Mouse (Mus musculus) heart, embryonic 11.5 days (tissue): ENCODE measurements around the gene Mybbp1a. TPM values are rescaled to one million over a fixed set of nuclear protein-coding genes. Genes with fewer than 3 reads are reported as not detected.

Source experiments
- ATAC-seq: fragments of 200-750 bp; cut with Nextera tagmentation; replicated peaks from 2 replicates; pipeline ENCODE4 v1.8.0; 2017; ENCODE audit warnings: moderate library complexity; ENCODE audit not compliant: insufficient number of reproducible peaks, low FRiP score, low TSS enrichment
- H3K27ac ChIP-seq: fragments of 300-500 bp; sonication (generic); 2 replicates; pipeline ENCODE4 v1.5.1; 2014; ENCODE audit warnings: mild to moderate bottlenecking, low read depth, low read length
- H3K27me3 ChIP-seq: fragments of 300-500 bp; sonication (generic); 2 replicates; pipeline ENCODE4 v1.6.1; 2014; ENCODE audit warnings: mild to moderate bottlenecking, low read length, mixed read lengths; ENCODE audit not compliant: control insufficient read depth, insufficient read depth
- H3K36me3 ChIP-seq: fragments of 300-500 bp; sonication (generic); 2 replicates; pipeline ENCODE4 v1.6.1; 2014; ENCODE audit warnings: mild to moderate bottlenecking, low read length, moderate library complexity, mixed read lengths; ENCODE audit not compliant: control insufficient read depth, insufficient read depth
- H3K4me1 ChIP-seq: fragments of 300-500 bp; sonication (generic); 2 replicates; pipeline ENCODE4 v1.6.1; 2014; ENCODE audit warnings: low read length; ENCODE audit not compliant: control insufficient read depth, insufficient read depth
- H3K4me2 ChIP-seq: fragments of 300-500 bp; sonication (generic); 2 replicates; pipeline ENCODE4 v1.6.1; 2014; ENCODE audit warnings: mild to moderate bottlenecking, moderate library complexity
- H3K4me3 ChIP-seq: fragments of 300-500 bp; sonication (generic); 2 replicates; pipeline ENCODE4 v1.5.1; 2014; ENCODE audit warnings: low read depth, low read length
- H3K9ac ChIP-seq: fragments of 300-500 bp; sonication (generic); 2 replicates; pipeline ENCODE4 v1.6.1; 2014; ENCODE audit warnings: mild to moderate bottlenecking, low read depth, low read length, moderate library complexity
- H3K9me3 ChIP-seq: fragments of 300-500 bp; sonication (generic); replicated peaks from 2 replicates; pipeline ENCODE4 v1.6.1; 2016; ENCODE audit warnings: low read length; ENCODE audit not compliant: control insufficient read depth
- WGBS: fragments of 180-500 bp; shearing (Covaris S2); extraction: QIAGEN DNeasy Blood & Tissue Kit; methylation state at CpG from one replicate; pipeline ENCODE4 v1.1.7; 2014; ENCODE audit not compliant: insufficient replicate concordance; 5-methylcytosine and 5-hydroxymethylcytosine counted together
- polyA plus RNA-seq: library from polyadenylated mRNA; unstranded; fragments of >200 nt; fragmentation: Nextera tagmentation; extraction: Ambion mirVana; gene quantifications from 2 replicates; pipeline ENCODE4 v1.2.1, GENCODE M21; 2014

Mybbp1a gene
- polyA plus RNA-seq, 1 experiment from 2014 or later = 93.8 TPM

DNA sequence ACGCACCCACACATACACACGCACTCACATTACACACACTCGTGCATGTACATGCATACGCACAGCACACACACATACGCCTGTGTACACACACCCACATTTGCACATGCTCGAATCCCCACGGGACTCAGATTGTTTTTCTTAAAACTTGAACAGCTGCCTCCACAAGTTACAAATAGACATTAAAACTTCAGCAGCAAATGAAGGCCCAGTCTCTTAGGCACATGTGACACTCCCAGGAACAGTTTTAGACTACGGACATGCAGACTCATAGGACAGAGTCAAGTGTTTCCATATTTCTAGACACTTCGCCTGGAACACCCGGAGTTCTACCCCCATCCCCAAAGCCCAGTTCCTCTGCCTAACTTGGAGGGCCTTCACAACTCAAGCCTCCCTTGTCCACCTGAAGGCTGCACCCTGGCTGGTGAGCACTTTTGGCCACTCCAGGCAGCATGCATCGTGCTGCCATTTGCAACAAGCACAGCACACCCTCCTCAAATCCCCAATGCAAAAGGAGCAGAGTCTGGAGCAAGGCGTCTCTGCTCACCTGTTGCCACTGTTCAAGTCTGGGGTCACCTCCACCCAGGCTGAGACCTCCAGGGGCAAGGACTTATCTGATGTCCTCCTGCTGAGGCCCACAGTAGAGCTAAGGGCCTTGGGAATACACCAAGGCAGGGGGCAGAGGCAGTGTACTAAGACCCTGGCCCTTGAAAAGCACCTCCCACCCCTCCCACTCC lies 31.3 kb upstream of the Mybbp1a start:
- no peak for ATAC-seq
- no peaks in the 10 kb centered on the region for H3K9me3 ChIP-seq
- peak overlapping the region; percentile 91 for H3K9ac ChIP-seq
- H3K4me2 ChIP-seq = peak overlapping the region; percentile 91
- peak overlapping the region; percentile 94 for H3K27ac ChIP-seq
- H3K4me3 ChIP-seq = peak overlapping the region; percentile 97
- WGBS = 47% methylated on average over 12 of the region's 12 CpGs
- no peaks in the 10 kb centered on the region for H3K27me3 ChIP-seq
- H3K4me1 ChIP-seq = peaks cover 74% of the 10 kb centered on the region
- no peaks in the 10 kb centered on the region for H3K36me3 ChIP-seq

GRCm38 (mm10) chr11:72410521-72411092 lies 30.5 kb upstream of the Mybbp1a start:
- Histone ChIP-seq H3K4me3 (peak overlapping the region; percentile 97), H3K9me3 (no peaks in the 10 kb centered on the region), H3K27ac (peak overlapping the region; percentile 94), H3K4me2 (peak overlapping the region; percentile 91), H3K9ac (peak overlapping the region; percentile 91), H3K27me3 (no peaks in the 10 kb centered on the region), H3K36me3 (no peaks in the 10 kb centered on the region), H3K4me1 (peaks cover 76% of the 10 kb centered on the region)
- WGBS = under 1% methylated on average over 25 of the region's 25 CpGs
- ATAC-seq = no peak

- under 1% methylated on average over 79 of the region's 86 CpGs for WGBS
- peak; percentile 85 for ATAC-seq
- H3K4me3 ChIP-seq = peak within 1 kb of the TSS; percentile 97
- peaks cover 74% of the 10 kb centered on the region for H3K4me1 ChIP-seq
- peak within 1 kb of the TSS; percentile 94 for H3K27ac ChIP-seq
- H3K4me2 ChIP-seq = peak within 1 kb of the TSS; percentile 91
- H3K9me3 ChIP-seq = no peaks in the 10 kb centered on the region
- no peaks in the 10 kb centered on the region for H3K36me3 ChIP-seq
- H3K9ac ChIP-seq = peak within 1 kb of the TSS; percentile 91
- no peaks in the 10 kb centered on the region for H3K27me3 ChIP-seq
Observed at GRCm38 (mm10) chr11:72411093-72411921, 29.8 kb upstream of the Mybbp1a start, which contains the start of gene Smtnl2. Smtnl2 (minus strand) TSS chr11:72411713.

- H3K27ac ChIP-seq = no peak overlapping the region
- H3K4me3 ChIP-seq = peak overlapping the region; percentile 97
- H3K9ac ChIP-seq = peak overlapping the region; percentile 53
- 26% methylated on average over 9 of the region's 9 CpGs for WGBS
- no peaks in the 10 kb centered on the region for H3K9me3 ChIP-seq
- peak overlapping the region; percentile 91 for H3K4me2 ChIP-seq
- no peaks in the 10 kb centered on the region for H3K36me3 ChIP-seq
- H3K27me3 ChIP-seq = no peaks in the 10 kb centered on the region
- H3K4me1 ChIP-seq = peaks cover 72% of the 10 kb centered on the region
- no peak for ATAC-seq
Observed at GRCm38 (mm10) chr11:72411945-72412344, 29.2 kb upstream of the Mybbp1a start.

GRCm38 (mm10) chr11:72413016-72413415 lies 28.1 kb upstream of the Mybbp1a start:
- Histone ChIP-seq H3K4me2 (no peak overlapping the region), H3K4me3 (no peak overlapping the region), H3K9ac (peak overlapping the region; percentile 35; the same call in 1 of the 2 replicates), H3K9me3 (no peaks in the 10 kb centered on the region), H3K36me3 (no peaks in the 10 kb centered on the region), H3K27me3 (no peaks in the 10 kb centered on the region), H3K4me1 (peaks cover 75% of the 10 kb centered on the region), H3K27ac (peak overlapping the region; percentile 62)
- no peak for ATAC-seq
- 35% methylated on average over 7 of the region's 7 CpGs for WGBS

DNA sequence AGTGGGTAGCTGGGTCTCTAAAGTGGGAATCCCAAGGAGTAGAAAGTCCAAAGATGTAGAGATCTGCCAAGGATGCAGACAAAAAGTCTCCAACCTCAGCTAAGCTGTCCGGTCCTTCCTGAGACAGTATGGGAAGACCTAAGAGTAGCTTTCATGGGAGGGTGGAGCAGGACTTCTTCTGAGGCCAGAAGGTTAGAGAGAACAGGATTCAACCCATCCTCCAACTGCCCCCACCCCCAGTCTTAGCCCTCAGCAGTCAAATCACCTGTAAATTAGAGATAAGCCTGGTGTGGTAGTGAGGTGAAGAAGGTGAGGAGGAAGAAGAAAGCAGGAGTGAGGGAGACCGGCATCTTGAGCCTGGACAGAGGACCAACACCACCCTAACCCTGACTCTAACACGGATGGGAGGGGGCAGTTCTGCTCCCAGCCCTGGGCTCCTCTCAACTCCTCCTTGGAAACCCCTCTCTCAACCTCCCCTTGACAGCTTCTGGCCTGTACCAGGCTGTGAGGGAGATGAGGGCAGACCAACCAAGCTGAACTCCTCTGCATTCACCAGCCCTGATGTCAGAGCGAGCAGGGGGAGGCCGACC lies 27.5 kb upstream of the Mybbp1a start:
- H3K4me2 ChIP-seq = no peak overlapping the region
- H3K27ac ChIP-seq = peak overlapping the region; percentile 62
- peaks cover 73% of the 10 kb centered on the region for H3K4me1 ChIP-seq
- H3K9me3 ChIP-seq = no peaks in the 10 kb centered on the region
- H3K9ac ChIP-seq = no peak overlapping the region
- WGBS = 54% methylated on average over 5 of the region's 5 CpGs
- H3K27me3 ChIP-seq = no peaks in the 10 kb centered on the region
- ATAC-seq = no peak
- no peak overlapping the region for H3K4me3 ChIP-seq
- H3K36me3 ChIP-seq = no peaks in the 10 kb centered on the region

GRCm38 (mm10) chr11:72415155-72415554 lies 26.0 kb upstream of the Mybbp1a start:
- Histone ChIP-seq H3K36me3 (no peaks in the 10 kb centered on the region), H3K27me3 (no peaks in the 10 kb centered on the region), H3K4me3 (no peak overlapping the region), H3K4me1 (peaks cover 65% of the 10 kb centered on the region), H3K4me2 (peak overlapping the region; percentile 22; the same call in 1 of the 2 replicates), H3K27ac (peak overlapping the region; percentile 57; the same call in 1 of the 2 replicates), H3K9me3 (no peaks in the 10 kb centered on the region), H3K9ac (no peak overlapping the region)
- no peak for ATAC-seq
- 21% methylated on average over 8 of the region's 8 CpGs for WGBS

DNA sequence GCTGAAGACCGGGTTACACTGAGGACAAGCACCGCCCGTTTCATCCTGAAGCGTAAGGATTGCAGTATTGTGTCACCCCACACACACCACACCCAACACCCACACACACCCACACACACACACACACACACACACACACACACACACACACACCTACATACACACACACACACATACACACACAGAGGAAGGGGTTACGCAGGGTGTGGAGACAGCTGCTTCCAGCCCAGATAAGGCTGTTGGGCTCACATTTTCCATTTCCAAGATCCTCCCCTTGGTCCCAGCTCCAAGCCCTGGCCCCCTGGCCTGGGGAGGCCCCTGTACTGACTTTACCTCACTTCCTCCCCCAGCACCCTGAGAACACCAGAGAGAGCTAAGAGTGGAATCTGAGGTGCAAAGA lies 24.5 kb upstream of the Mybbp1a start:
- no peaks in the 10 kb centered on the region for H3K36me3 ChIP-seq
- no peaks in the 10 kb centered on the region for H3K27me3 ChIP-seq
- H3K27ac ChIP-seq = peak overlapping the region; percentile 63
- H3K9ac ChIP-seq = no peak overlapping the region
- no peaks in the 10 kb centered on the region for H3K9me3 ChIP-seq
- no peak overlapping the region for H3K4me2 ChIP-seq
- 40% methylated on average over 5 of the region's 5 CpGs for WGBS
- H3K4me3 ChIP-seq = no peak overlapping the region
- peak; percentile 60; the same call in 1 of the 2 replicates for ATAC-seq
- H3K4me1 ChIP-seq = peaks cover 64% of the 10 kb centered on the region
